Mouse (Mus musculus): Measurements from ENCODE around the gene Tprgl. TPM values are rescaled to one million over a fixed set of nuclear protein-coding genes. Genes with fewer than 3 reads are reported as not detected.
A peak's percentile ranks its signal among the peaks of the same experiment; 100 is the strongest.

Gene Tprgl
- polyA plus RNA-seq, 1 experiment from 2014 or later = 87.9 TPM

DNA sequence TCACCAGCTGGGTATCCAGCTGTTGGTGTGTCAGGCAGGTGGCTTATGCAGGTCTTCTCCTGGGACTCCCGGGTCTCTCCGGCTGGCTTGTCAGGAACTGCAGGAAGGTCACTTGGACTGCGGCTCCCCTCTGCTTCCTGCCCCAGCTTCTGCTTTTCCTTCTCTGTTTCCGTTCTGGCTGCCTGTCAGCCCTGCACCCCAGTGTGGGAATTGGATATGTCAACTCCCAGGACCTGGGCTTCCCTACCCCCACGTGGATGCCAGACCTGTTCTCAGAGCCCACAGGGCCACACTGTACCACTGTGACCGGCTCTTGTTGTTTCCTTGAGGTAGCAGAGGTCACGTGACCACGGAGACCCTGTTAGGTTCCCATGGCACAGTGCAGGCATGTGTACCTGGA lies 28.5 kb upstream of the Tprgl start:
- WGBS = 66% methylated on average over 8 of the region's 8 CpGs
- Histone ChIP-seq H3K27ac (ENCODE audit: low read length) (no peak overlapping the region), H3K36me3 (ENCODE audit: control insufficient read depth, insufficient read depth, low read length) (no peaks in the 10 kb centered on the region), H3K9ac (ENCODE audit: low read depth, low read length) (no peak overlapping the region), H3K9me3 (ENCODE audit: control insufficient read depth, low read length) (no peaks in the 10 kb centered on the region), H3K4me2 (ENCODE audit: low read depth, low read length) (no peak overlapping the region), H3K4me1 (ENCODE audit: control insufficient read depth, insufficient read depth, low read length) (no peaks in the 10 kb centered on the region), H3K4me3 (ENCODE audit: low read length) (no peak overlapping the region), H3K27me3 (replicated peaks; ENCODE audit: control insufficient read depth, insufficient read depth, low read length) (no peaks in the 10 kb centered on the region)
- ATAC-seq = no peak

DNA sequence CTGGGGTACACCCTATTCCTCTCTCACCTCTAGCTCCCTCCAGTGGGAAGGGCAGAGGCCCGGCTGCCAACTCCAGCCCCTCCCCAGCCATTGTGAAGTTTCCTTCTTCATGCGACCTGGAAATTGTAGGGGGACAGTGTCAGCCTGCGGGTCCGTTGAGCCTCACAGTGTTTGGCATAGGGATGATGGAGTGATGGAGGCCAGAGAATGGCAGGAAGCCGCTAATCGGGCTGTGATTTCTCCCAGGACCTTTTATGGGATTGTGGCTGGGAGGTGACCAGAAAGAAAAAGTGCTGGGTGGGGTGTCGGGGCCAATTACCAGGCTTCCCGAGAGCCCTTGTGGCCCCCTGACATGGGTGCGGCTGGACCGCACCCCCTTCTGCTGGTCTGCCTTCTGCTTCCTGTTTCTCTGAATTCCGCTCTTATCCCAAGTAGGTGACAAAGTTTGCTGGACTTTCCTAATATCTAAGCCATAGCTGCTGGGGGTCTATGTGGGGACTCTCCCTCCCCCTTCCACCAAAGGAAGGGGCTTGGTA lies 25.6 kb upstream of the Tprgl start:
- Histone ChIP-seq H3K4me3 (ENCODE audit: low read length) (no peak overlapping the region), H3K4me1 (ENCODE audit: control insufficient read depth, insufficient read depth, low read length) (no peaks in the 10 kb centered on the region), H3K27ac (ENCODE audit: low read length) (no peak overlapping the region), H3K9ac (ENCODE audit: low read depth, low read length) (no peak overlapping the region), H3K4me2 (ENCODE audit: low read depth, low read length) (no peak overlapping the region), H3K9me3 (ENCODE audit: control insufficient read depth, low read length) (no peaks in the 10 kb centered on the region), H3K36me3 (ENCODE audit: control insufficient read depth, insufficient read depth, low read length) (no peaks in the 10 kb centered on the region), H3K27me3 (replicated peaks; ENCODE audit: control insufficient read depth, insufficient read depth, low read length) (no peaks in the 10 kb centered on the region)
- 54% methylated on average over 11 of the region's 11 CpGs for WGBS
- ATAC-seq = no peak

DNA sequence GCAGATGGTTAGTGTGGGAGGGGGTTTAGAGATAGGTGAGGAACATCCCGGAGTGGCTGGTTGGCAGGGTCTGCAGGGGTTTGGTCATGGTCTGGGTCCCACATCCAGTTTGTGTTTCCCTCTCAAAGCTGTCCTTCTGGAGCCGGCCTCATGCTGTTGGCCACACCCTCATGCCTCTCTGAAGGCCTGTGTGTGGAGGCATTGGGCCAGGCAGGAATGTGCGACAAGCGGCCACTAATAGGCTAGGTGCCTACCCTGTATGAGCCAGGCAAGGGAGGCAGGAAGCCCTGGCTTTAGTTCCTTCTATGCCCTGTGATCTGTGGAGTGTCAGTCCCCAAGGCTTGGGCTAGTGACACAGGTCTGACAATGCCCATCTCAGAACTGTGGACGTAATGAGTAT lies 24.5 kb upstream of the Tprgl start:
- Histone ChIP-seq H3K4me2 (ENCODE audit: low read depth, low read length) (no peak overlapping the region), H3K4me1 (ENCODE audit: control insufficient read depth, insufficient read depth, low read length) (no peaks in the 10 kb centered on the region), H3K9me3 (ENCODE audit: control insufficient read depth, low read length) (no peaks in the 10 kb centered on the region), H3K4me3 (ENCODE audit: low read length) (no peak overlapping the region), H3K36me3 (ENCODE audit: control insufficient read depth, insufficient read depth, low read length) (no peaks in the 10 kb centered on the region), H3K27me3 (replicated peaks; ENCODE audit: control insufficient read depth, insufficient read depth, low read length) (no peaks in the 10 kb centered on the region), H3K9ac (ENCODE audit: low read depth, low read length) (no peak overlapping the region), H3K27ac (ENCODE audit: low read length) (no peak overlapping the region)
- ATAC-seq = no peak
- 65% methylated on average over 5 of the region's 5 CpGs for WGBS

DNA sequence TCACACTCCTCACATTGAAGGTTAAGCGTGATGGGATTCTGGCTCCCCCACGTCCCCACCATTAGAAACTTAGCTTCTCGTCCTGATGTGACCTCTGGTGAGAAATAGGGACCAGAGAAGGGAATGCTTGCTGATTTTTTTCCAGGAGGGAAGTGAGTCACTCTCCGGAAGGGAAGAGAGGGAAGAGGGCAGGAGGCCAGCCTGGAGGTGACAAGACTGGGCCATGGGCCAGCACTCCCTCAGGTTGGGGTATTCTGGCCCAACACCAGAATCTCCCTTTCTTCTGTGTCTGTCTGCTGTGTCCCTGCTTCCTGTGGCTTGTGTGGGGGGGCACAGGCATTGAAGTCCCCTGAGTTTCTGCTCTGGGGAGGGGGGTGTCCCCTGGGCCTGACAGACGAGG lies 23.1 kb upstream of the Tprgl start:
- no peak for ATAC-seq
- Histone ChIP-seq H3K4me1 (ENCODE audit: control insufficient read depth, insufficient read depth, low read length) (no peaks in the 10 kb centered on the region), H3K36me3 (ENCODE audit: control insufficient read depth, insufficient read depth, low read length) (no peaks in the 10 kb centered on the region), H3K9ac (ENCODE audit: low read depth, low read length) (no peak overlapping the region), H3K27me3 (replicated peaks; ENCODE audit: control insufficient read depth, insufficient read depth, low read length) (no peaks in the 10 kb centered on the region), H3K27ac (ENCODE audit: low read length) (no peak overlapping the region), H3K4me2 (ENCODE audit: low read depth, low read length) (no peak overlapping the region), H3K4me3 (ENCODE audit: low read length) (no peak overlapping the region), H3K9me3 (ENCODE audit: control insufficient read depth, low read length) (no peaks in the 10 kb centered on the region)
- WGBS = 84% methylated on average over 5 of the region's 5 CpGs

GRCm38 (mm10) chr4:154181001-154181400 lies 20.5 kb upstream of the Tprgl start:
- no peaks in the 10 kb centered on the region for H3K4me1 ChIP-seq (ENCODE audit: control insufficient read depth, insufficient read depth, low read length)
- H3K36me3 ChIP-seq (ENCODE audit: control insufficient read depth, insufficient read depth, low read length) = no peaks in the 10 kb centered on the region
- no peak overlapping the region for H3K4me3 ChIP-seq (ENCODE audit: low read length)
- WGBS = 52% methylated on average over 7 of the region's 7 CpGs
- no peaks in the 10 kb centered on the region for H3K27me3 ChIP-seq (replicated peaks; ENCODE audit: control insufficient read depth, insufficient read depth, low read length)
- H3K27ac ChIP-seq (ENCODE audit: low read length) = no peak overlapping the region
- H3K9me3 ChIP-seq (ENCODE audit: control insufficient read depth, low read length) = no peaks in the 10 kb centered on the region
- H3K9ac ChIP-seq (ENCODE audit: low read depth, low read length) = no peak overlapping the region
- no peak overlapping the region for H3K4me2 ChIP-seq (ENCODE audit: low read depth, low read length)
- no peak for ATAC-seq

DNA sequence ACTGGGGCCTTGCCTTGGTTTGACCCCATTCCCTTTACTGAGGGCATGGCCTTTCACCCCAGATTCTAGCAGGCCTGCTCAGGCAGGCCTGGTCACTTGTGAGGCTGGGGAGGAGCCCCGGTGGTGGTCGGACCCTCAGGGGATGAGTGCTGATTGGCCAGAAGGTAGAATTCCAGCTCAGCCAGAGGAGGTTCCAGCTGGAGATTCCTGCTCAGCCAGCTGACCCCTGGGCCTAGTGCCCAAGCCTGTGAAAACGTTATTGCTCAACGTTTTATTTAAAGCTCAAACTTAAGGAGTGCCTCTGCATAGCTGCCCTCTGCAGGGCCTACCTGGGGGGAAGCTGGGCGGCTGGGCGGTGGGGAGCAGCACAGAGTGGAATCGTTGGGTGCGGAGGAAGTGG lies 16.8 kb upstream of the Tprgl start:
- Histone ChIP-seq H3K4me2 (ENCODE audit: low read depth, low read length) (no peak overlapping the region), H3K27ac (ENCODE audit: low read length) (no peak overlapping the region), H3K9me3 (ENCODE audit: control insufficient read depth, low read length) (no peaks in the 10 kb centered on the region), H3K36me3 (ENCODE audit: control insufficient read depth, insufficient read depth, low read length) (no peaks in the 10 kb centered on the region), H3K9ac (ENCODE audit: low read depth, low read length) (no peak overlapping the region), H3K27me3 (replicated peaks; ENCODE audit: control insufficient read depth, insufficient read depth, low read length) (peaks cover 4% of the 10 kb centered on the region; the same call in 1 of the 2 replicates), H3K4me3 (ENCODE audit: low read length) (no peak overlapping the region), H3K4me1 (ENCODE audit: control insufficient read depth, insufficient read depth, low read length) (no peaks in the 10 kb centered on the region)
- peak; percentile 44 for ATAC-seq
- WGBS = 52% methylated on average over 8 of the region's 8 CpGs

DNA sequence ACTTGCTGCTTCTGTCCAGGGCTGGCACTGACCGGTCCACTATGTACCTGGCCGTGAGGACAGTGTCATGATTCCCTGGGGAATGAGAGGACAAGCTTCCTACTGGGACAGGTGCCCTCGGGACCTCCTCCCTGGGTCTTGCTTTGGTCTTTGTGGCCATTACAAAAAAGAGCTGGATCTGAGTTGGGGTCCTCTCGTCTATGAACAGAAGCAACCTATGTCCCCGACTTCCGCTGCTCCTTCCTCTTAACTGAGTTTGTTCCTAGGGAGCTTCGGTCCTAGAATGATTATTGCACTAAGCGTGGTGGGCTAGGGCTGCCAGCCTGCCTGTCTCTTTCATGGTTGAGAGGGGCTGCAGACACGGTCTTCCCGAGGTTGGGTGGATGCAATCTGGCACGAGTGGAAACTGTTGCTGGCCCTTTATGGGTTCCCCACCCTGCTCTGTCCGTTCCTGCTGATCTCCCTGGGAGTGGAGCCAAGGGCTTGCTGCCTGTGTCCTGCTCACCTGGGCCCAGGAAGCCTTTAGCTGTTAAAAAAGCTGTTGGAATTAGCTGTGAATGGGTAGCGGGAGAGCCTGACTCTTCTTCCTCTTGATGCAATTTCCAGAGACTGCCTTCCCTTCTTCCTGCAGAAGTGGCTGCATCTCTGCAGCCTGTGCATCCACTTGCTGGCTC lies 11.6 kb upstream of the Tprgl start:
- Histone ChIP-seq H3K9me3 (ENCODE audit: control insufficient read depth, low read length) (no peaks in the 10 kb centered on the region), H3K9ac (ENCODE audit: low read depth, low read length) (peak overlapping the region; percentile 6; the same call in 1 of the 2 replicates), H3K27me3 (replicated peaks; ENCODE audit: control insufficient read depth, insufficient read depth, low read length) (peaks cover 42% of the 10 kb centered on the region), H3K4me3 (ENCODE audit: low read length) (peak overlapping the region; percentile 54), H3K36me3 (ENCODE audit: control insufficient read depth, insufficient read depth, low read length) (no peaks in the 10 kb centered on the region), H3K4me1 (ENCODE audit: control insufficient read depth, insufficient read depth, low read length) (peaks cover 11% of the 10 kb centered on the region; the same call in 1 of the 2 replicates), H3K4me2 (ENCODE audit: low read depth, low read length) (peak overlapping the region; percentile 93), H3K27ac (ENCODE audit: low read length) (no peak overlapping the region)
- WGBS = 40% methylated on average over 13 of the region's 13 CpGs
- no peak for ATAC-seq

GRCm38 (mm10) chr4:154171151-154171930 lies 10.9 kb upstream of the Tprgl start:
- Histone ChIP-seq H3K4me3 (ENCODE audit: low read length) (peak overlapping the region; percentile 54), H3K27me3 (replicated peaks; ENCODE audit: control insufficient read depth, insufficient read depth, low read length) (peaks cover 42% of the 10 kb centered on the region), H3K9ac (ENCODE audit: low read depth, low read length) (peak overlapping the region; percentile 61), H3K4me2 (ENCODE audit: low read depth, low read length) (peak overlapping the region; percentile 93), H3K4me1 (ENCODE audit: control insufficient read depth, insufficient read depth, low read length) (peaks cover 11% of the 10 kb centered on the region; the same call in 1 of the 2 replicates), H3K36me3 (ENCODE audit: control insufficient read depth, insufficient read depth, low read length) (no peaks in the 10 kb centered on the region), H3K9me3 (ENCODE audit: control insufficient read depth, low read length) (no peaks in the 10 kb centered on the region), H3K27ac (ENCODE audit: low read length) (no peak overlapping the region)
- peak; percentile 12; the same call in 1 of the 2 replicates for ATAC-seq
- WGBS = 2% methylated on average over 37 of the region's 37 CpGs

GRCm38 (mm10) chr4:154170506-154171150 lies 10.2 kb upstream of the Tprgl start, which contains the start of gene Megf6:
TSS of gene Megf6 (plus strand) at chr4:154170730.
- ATAC-seq = peak; percentile 77
- Histone ChIP-seq H3K9me3 (ENCODE audit: control insufficient read depth, low read length) (no peaks in the 10 kb centered on the region), H3K36me3 (ENCODE audit: control insufficient read depth, insufficient read depth, low read length) (no peaks in the 10 kb centered on the region), H3K4me3 (ENCODE audit: low read length) (peak within 1 kb of the TSS; percentile 54), H3K4me2 (ENCODE audit: low read depth, low read length) (peak within 1 kb of the TSS; percentile 93), H3K27ac (ENCODE audit: low read length) (no peak within 1 kb of the TSS), H3K4me1 (ENCODE audit: control insufficient read depth, insufficient read depth, low read length) (peaks cover 11% of the 10 kb centered on the region; the same call in 1 of the 2 replicates), H3K27me3 (replicated peaks; ENCODE audit: control insufficient read depth, insufficient read depth, low read length) (peaks cover 42% of the 10 kb centered on the region), H3K9ac (ENCODE audit: low read depth, low read length) (peak within 1 kb of the TSS; percentile 61)
- WGBS = under 1% methylated on average over 60 of the region's 61 CpGs
